Mouse (Mus musculus): ENCODE data around the gene Osgin1. TPM values are rescaled to one million over a fixed set of nuclear protein-coding genes. Genes with fewer than 3 reads are reported as not detected.
A peak's percentile ranks its signal among the peaks of the same experiment; 100 is the strongest.

Gene Osgin1
- polyA plus RNA-seq, 1 experiment from 2014 or later: 0.27 TPM

GRCm38 (mm10) chr8:119399255-119399654 lies 34.7 kb upstream of the Osgin1 start:
- Histone ChIP-seq H3K9me3 (ENCODE audit: control insufficient read depth, low read length) (no peaks in the 10 kb centered on the region), H3K27me3 (ENCODE audit: control insufficient read depth, insufficient read depth, low read length) (no peaks in the 10 kb centered on the region), H3K36me3 (ENCODE audit: control insufficient read depth, insufficient read depth, low read length) (no peaks in the 10 kb centered on the region; the same call in 1 of the 2 replicates), H3K4me1 (ENCODE audit: control insufficient read depth, insufficient read depth, low read length) (peaks cover 4% of the 10 kb centered on the region), H3K4me3 (ENCODE audit: low read depth, low read length) (no peak overlapping the region), H3K4me2 (ENCODE audit: low read depth) (no peak overlapping the region), H3K27ac (ENCODE audit: low read depth, low read length) (no peak overlapping the region), H3K9ac (ENCODE audit: low read length) (no peak overlapping the region)
- ATAC-seq (ENCODE audit: insufficient read depth, low FRiP score, low TSS enrichment) (no peak), DNase-seq (ENCODE audit: low spot score) (no peak)
- 67% methylated on average over 6 of the region's 6 CpGs for WGBS

- Histone ChIP-seq H3K36me3 (ENCODE audit: control insufficient read depth, insufficient read depth, low read length) (no peaks in the 10 kb centered on the region; the same call in 1 of the 2 replicates), H3K27ac (ENCODE audit: low read depth, low read length) (no peak overlapping the region), H3K4me2 (ENCODE audit: low read depth) (no peak overlapping the region), H3K9ac (ENCODE audit: low read length) (no peak overlapping the region), H3K4me3 (ENCODE audit: low read depth, low read length) (no peak overlapping the region), H3K9me3 (ENCODE audit: control insufficient read depth, low read length) (no peaks in the 10 kb centered on the region), H3K27me3 (ENCODE audit: control insufficient read depth, insufficient read depth, low read length) (no peaks in the 10 kb centered on the region), H3K4me1 (ENCODE audit: control insufficient read depth, insufficient read depth, low read length) (peaks cover 4% of the 10 kb centered on the region)
- DNase-seq (ENCODE audit: low spot score): no peak
- WGBS: 84% methylated on average over 9 of the region's 9 CpGs
- ATAC-seq (ENCODE audit: insufficient read depth, low FRiP score, low TSS enrichment): no peak
Measured at GRCm38 (mm10) chr8:119400122-119400671, 33.7 kb upstream of the Osgin1 start.

GRCm38 (mm10) chr8:119400904-119401303 lies 33.0 kb upstream of the Osgin1 start:
- no peak for DNase-seq (ENCODE audit: low spot score)

GRCm38 (mm10) chr8:119403912-119404311 lies 30.0 kb upstream of the Osgin1 start:
- Histone ChIP-seq H3K27ac (ENCODE audit: low read depth, low read length) (no peak overlapping the region), H3K4me3 (ENCODE audit: low read depth, low read length) (no peak overlapping the region), H3K36me3 (ENCODE audit: control insufficient read depth, insufficient read depth, low read length) (no peaks in the 10 kb centered on the region; the same call in 1 of the 2 replicates), H3K27me3 (ENCODE audit: control insufficient read depth, insufficient read depth, low read length) (no peaks in the 10 kb centered on the region), H3K4me1 (ENCODE audit: control insufficient read depth, insufficient read depth, low read length) (no peaks in the 10 kb centered on the region), H3K9me3 (ENCODE audit: control insufficient read depth, low read length) (no peaks in the 10 kb centered on the region), H3K9ac (ENCODE audit: low read length) (no peak overlapping the region), H3K4me2 (ENCODE audit: low read depth) (no peak overlapping the region)
- 75% methylated on average over 10 of the region's 10 CpGs for WGBS
- ATAC-seq (ENCODE audit: insufficient read depth, low FRiP score, low TSS enrichment) (no peak), DNase-seq (ENCODE audit: low spot score) (no peak)

More at GRCm38 (mm10) chr8:119400904-119401303, 33.0 kb upstream of the Osgin1 start:
- Histone ChIP-seq H3K4me1 (ENCODE audit: control insufficient read depth, insufficient read depth, low read length) (no peaks in the 10 kb centered on the region; the same call in 1 of the 2 replicates), H3K36me3 (ENCODE audit: control insufficient read depth, insufficient read depth, low read length) (no peaks in the 10 kb centered on the region; the same call in 1 of the 2 replicates), H3K4me3 (ENCODE audit: low read depth, low read length) (no peak overlapping the region), H3K9ac (ENCODE audit: low read length) (no peak overlapping the region), H3K27me3 (ENCODE audit: control insufficient read depth, insufficient read depth, low read length) (no peaks in the 10 kb centered on the region), H3K4me2 (ENCODE audit: low read depth) (no peak overlapping the region), H3K27ac (ENCODE audit: low read depth, low read length) (no peak overlapping the region), H3K9me3 (ENCODE audit: control insufficient read depth, low read length) (no peaks in the 10 kb centered on the region)
- no peak for ATAC-seq (ENCODE audit: insufficient read depth, low FRiP score, low TSS enrichment)
- 83% methylated on average over 3 of the region's 3 CpGs for WGBS

GRCm38 (mm10) chr8:119404648-119405047 lies 29.3 kb upstream of the Osgin1 start:
- Histone ChIP-seq H3K9ac (ENCODE audit: low read length) (no peak overlapping the region), H3K4me1 (ENCODE audit: control insufficient read depth, insufficient read depth, low read length) (no peaks in the 10 kb centered on the region), H3K4me3 (ENCODE audit: low read depth, low read length) (no peak overlapping the region), H3K4me2 (ENCODE audit: low read depth) (no peak overlapping the region), H3K27me3 (ENCODE audit: control insufficient read depth, insufficient read depth, low read length) (no peaks in the 10 kb centered on the region), H3K27ac (ENCODE audit: low read depth, low read length) (no peak overlapping the region), H3K9me3 (ENCODE audit: control insufficient read depth, low read length) (no peaks in the 10 kb centered on the region), H3K36me3 (ENCODE audit: control insufficient read depth, insufficient read depth, low read length) (no peaks in the 10 kb centered on the region; the same call in 1 of the 2 replicates)
- WGBS: 97% methylated on average over 5 of the region's 5 CpGs
- DNase-seq (ENCODE audit: low spot score) (no peak), ATAC-seq (ENCODE audit: insufficient read depth, low FRiP score, low TSS enrichment) (no peak)

GRCm38 (mm10) chr8:119408311-119408710 lies 25.6 kb upstream of the Osgin1 start:
- H3K36me3 ChIP-seq (ENCODE audit: control insufficient read depth, insufficient read depth, low read length): no peaks in the 10 kb centered on the region
- 86% methylated on average over 8 of the region's 8 CpGs for WGBS

GRCm38 (mm10) chr8:119412037-119412734 lies 21.7 kb upstream of the Osgin1 start:
- Histone ChIP-seq H3K4me1 (ENCODE audit: control insufficient read depth, insufficient read depth, low read length) (peaks cover 4% of the 10 kb centered on the region; the same call in 1 of the 2 replicates), H3K27ac (ENCODE audit: low read depth, low read length) (no peak overlapping the region), H3K27me3 (ENCODE audit: control insufficient read depth, insufficient read depth, low read length) (no peaks in the 10 kb centered on the region), H3K4me3 (ENCODE audit: low read depth, low read length) (no peak overlapping the region), H3K36me3 (ENCODE audit: control insufficient read depth, insufficient read depth, low read length) (no peaks in the 10 kb centered on the region), H3K9ac (ENCODE audit: low read length) (no peak overlapping the region; the same call in 1 of the 2 replicates), H3K4me2 (ENCODE audit: low read depth) (no peak overlapping the region), H3K9me3 (ENCODE audit: control insufficient read depth, low read length) (no peaks in the 10 kb centered on the region)
- ATAC-seq (ENCODE audit: insufficient read depth, low FRiP score, low TSS enrichment): no peak
- 59% methylated on average over 10 of the region's 10 CpGs for WGBS
- no peak for DNase-seq (ENCODE audit: low spot score)

More at GRCm38 (mm10) chr8:119408311-119408710, 25.6 kb upstream of the Osgin1 start:
- no peak overlapping the region for H3K4me2 ChIP-seq (ENCODE audit: low read depth)
- H3K27me3 ChIP-seq (ENCODE audit: control insufficient read depth, insufficient read depth, low read length): no peaks in the 10 kb centered on the region
- no peak overlapping the region for H3K9ac ChIP-seq (ENCODE audit: low read length)
- H3K27ac ChIP-seq (ENCODE audit: low read depth, low read length): no peak overlapping the region
- H3K9me3 ChIP-seq (ENCODE audit: control insufficient read depth, low read length): no peaks in the 10 kb centered on the region
- H3K4me3 ChIP-seq (ENCODE audit: low read depth, low read length): no peak overlapping the region
- ATAC-seq (ENCODE audit: insufficient read depth, low FRiP score, low TSS enrichment): no peak
- peaks cover 4% of the 10 kb centered on the region; the same call in 1 of the 2 replicates for H3K4me1 ChIP-seq (ENCODE audit: control insufficient read depth, insufficient read depth, low read length)
- DNase-seq (ENCODE audit: low spot score): no peak

GRCm38 (mm10) chr8:119412735-119413498 lies 21.0 kb upstream of the Osgin1 start:
- peak; percentile 58 for ATAC-seq (ENCODE audit: insufficient read depth, low FRiP score, low TSS enrichment)

More at GRCm38 (mm10) chr8:119412735-119413498, 21.0 kb upstream of the Osgin1 start:
- Histone ChIP-seq H3K4me3 (ENCODE audit: low read depth, low read length) (no peak overlapping the region), H3K4me1 (ENCODE audit: control insufficient read depth, insufficient read depth, low read length) (peaks cover 4% of the 10 kb centered on the region; the same call in 1 of the 2 replicates), H3K4me2 (ENCODE audit: low read depth) (peak overlapping the region; percentile 27), H3K27ac (ENCODE audit: low read depth, low read length) (no peak overlapping the region), H3K27me3 (ENCODE audit: control insufficient read depth, insufficient read depth, low read length) (no peaks in the 10 kb centered on the region), H3K9ac (ENCODE audit: low read length) (peak overlapping the region; percentile 37), H3K9me3 (ENCODE audit: control insufficient read depth, low read length) (no peaks in the 10 kb centered on the region), H3K36me3 (ENCODE audit: control insufficient read depth, insufficient read depth, low read length) (no peaks in the 10 kb centered on the region)
- peak; percentile 83 for DNase-seq (ENCODE audit: low spot score)
- WGBS: 9% methylated on average over 18 of the region's 18 CpGs

All from neural tube, embryonic 11.5 days (tissue).